Mouse (Mus musculus) thymus, adult 2 months (tissue): ENCODE data around the gene Grin2b.

Experiments used
- CTCF ChIP-seq: fragments of 200-500 bp; IDR thresholded peaks from 2 replicates; pipeline ENCODE4 v1.5.1; 2012; ENCODE audit warnings: mild to moderate bottlenecking, control low read depth, low read length, moderate library complexity, borderline replicate concordance; ENCODE audit not compliant: control insufficient read depth, poor library complexity, insufficient read depth; ENCODE audit errors: extremely low read depth
- POLR2A ChIP-seq: fragments of 200-500 bp; IDR thresholded peaks from 2 replicates; pipeline ENCODE4 v1.6.1; 2012; ENCODE audit warnings: mild to moderate bottlenecking, low read length, control low read depth, moderate library complexity; ENCODE audit not compliant: control insufficient read depth, poor library complexity, insufficient read depth; ENCODE audit errors: extremely low read depth

GRCm38 (mm10) chr6:135713716-135714115 lies 459.6 kb downstream of the Grin2b start:
- no peak for TF ChIP-seq POLR2A
- no peak for TF ChIP-seq CTCF
